Mouse (Mus musculus): ENCODE data around the gene Map3k5. TPM values are rescaled to one million over a fixed set of nuclear protein-coding genes. Genes with fewer than 3 reads are reported as not detected.

Gene Map3k5
- polyA plus RNA-seq, 1 experiment from 2014 or later: 0.65 TPM

DNA sequence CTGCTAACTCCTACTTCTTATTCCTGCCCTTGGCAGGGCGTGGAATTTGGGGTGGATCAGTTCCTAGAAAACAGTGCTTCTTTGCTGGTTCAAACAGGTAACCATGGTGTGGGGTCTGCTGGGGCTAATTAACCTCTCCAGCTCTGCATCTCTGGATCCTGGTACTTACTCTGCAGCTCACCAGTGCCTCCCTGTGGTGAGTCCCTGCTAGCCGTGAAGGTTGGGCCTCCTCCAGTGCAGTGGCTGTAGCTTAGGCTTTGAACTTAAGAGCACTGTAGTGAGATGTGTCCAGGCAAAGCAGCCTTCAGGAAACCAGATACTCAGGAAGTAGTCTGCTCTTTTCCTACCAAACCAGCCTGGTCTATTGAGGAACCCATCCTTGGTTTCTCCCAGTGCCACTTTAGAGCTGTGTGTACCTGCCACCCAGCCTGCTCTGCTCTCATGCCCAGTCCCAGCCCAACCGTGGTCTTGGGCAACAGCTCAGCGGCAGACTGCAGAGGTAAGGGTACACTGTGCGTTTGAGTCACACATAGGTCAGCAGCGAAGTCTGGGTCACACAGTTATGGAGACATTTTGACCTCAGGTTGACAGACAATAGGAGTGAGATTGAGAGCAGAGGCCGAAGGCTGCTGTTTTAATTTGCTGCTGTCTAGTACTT lies 139.1 kb downstream of the Map3k5 start:
- peak; percentile 59; the same call in 1 of the 2 replicates for ATAC-seq (ENCODE audit: low FRiP score)
- no peaks in the 10 kb centered on the region for H3K4me1 ChIP-seq (replicated peaks)
- 66% methylated on average over 7 of the region's 7 CpGs for WGBS
- no peaks in the 10 kb centered on the region for H3K27me3 ChIP-seq
- H3K9me3 ChIP-seq: no peaks in the 10 kb centered on the region
- no peak overlapping the region for H3K4me3 ChIP-seq
- H3K9ac ChIP-seq: no peak overlapping the region
- no peaks in the 10 kb centered on the region for H3K36me3 ChIP-seq
- H3K27ac ChIP-seq: no peak overlapping the region
- no peak overlapping the region for H3K4me2 ChIP-seq

DNA sequence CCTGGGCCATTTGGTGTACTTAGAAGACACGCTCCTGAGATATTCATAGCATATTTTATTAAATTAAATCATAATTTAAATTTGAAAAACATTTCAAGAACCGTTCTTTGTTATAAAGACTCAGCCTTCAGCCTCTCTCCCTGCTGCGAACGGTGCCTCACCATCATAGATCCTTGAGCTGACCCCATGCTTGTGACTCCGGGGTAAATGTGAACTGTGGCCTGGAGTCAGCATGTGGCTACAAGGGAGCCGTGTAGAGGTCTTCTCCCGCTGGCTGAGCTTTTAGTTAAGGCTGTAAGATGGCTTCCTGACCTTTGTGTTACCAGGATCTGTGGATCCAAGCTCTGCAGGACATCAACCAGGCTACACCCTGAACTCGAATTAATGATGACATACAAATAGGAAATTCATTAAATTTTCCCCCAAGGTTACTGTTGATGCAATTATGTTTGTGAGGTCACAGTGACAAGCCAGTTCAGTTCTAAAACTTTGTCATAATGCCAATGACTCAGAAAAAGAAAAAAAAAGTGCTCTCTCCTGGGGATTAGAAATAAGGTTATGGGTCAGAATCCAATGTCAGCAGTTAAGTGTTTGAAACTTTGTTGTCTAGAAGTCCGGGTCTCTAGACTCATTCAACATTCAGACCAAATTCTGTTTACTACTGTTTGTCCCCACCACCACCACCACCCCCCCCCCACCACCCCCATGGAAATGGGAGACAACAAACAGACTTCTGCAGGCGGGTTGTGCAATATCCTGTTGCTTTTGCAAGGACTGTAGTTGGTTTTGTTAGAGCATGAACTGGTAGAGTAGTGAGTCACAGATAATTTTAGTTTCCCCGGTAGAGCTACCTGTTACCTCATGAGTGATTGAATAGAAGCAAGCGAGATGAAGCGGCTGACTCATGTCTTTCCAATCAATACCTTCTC lies 142.5 kb downstream of the Map3k5 start:
- Histone ChIP-seq H3K27ac (no peak overlapping the region), H3K9ac (no peak overlapping the region), H3K36me3 (no peaks in the 10 kb centered on the region), H3K4me1 (replicated peaks) (no peaks in the 10 kb centered on the region), H3K9me3 (no peaks in the 10 kb centered on the region), H3K4me2 (no peak overlapping the region), H3K4me3 (no peak overlapping the region), H3K27me3 (no peaks in the 10 kb centered on the region)
- WGBS: 77% methylated on average over 13 of the region's 13 CpGs
- no peak for ATAC-seq (ENCODE audit: low FRiP score)

DNA sequence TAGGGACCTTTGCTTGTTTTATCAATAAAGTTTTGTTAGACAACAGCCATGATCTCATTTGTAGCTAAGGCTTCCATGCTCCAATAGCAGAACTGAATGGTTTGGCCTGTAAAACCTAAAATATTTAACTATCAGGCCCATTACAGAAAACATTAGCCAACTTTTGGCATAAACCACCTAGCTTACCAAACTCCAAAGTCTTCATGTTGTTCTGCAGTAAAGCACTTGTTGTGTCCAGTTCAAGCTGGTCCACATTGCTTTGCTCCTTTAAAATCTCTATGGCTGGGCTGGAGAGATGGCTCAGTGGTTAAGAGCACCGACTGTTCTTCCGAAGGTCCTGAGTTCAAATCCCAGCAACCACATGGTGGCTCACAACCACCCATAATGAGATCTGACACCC lies 144.1 kb downstream of the Map3k5 start:
- 97% methylated on average over 2 of the region's 2 CpGs for WGBS
- Histone ChIP-seq H3K36me3 (no peaks in the 10 kb centered on the region), H3K27me3 (no peaks in the 10 kb centered on the region), H3K9me3 (no peaks in the 10 kb centered on the region), H3K4me1 (replicated peaks) (no peaks in the 10 kb centered on the region), H3K27ac (no peak overlapping the region), H3K9ac (no peak overlapping the region), H3K4me2 (no peak overlapping the region), H3K4me3 (no peak overlapping the region)
- ATAC-seq (ENCODE audit: low FRiP score): no peak

DNA sequence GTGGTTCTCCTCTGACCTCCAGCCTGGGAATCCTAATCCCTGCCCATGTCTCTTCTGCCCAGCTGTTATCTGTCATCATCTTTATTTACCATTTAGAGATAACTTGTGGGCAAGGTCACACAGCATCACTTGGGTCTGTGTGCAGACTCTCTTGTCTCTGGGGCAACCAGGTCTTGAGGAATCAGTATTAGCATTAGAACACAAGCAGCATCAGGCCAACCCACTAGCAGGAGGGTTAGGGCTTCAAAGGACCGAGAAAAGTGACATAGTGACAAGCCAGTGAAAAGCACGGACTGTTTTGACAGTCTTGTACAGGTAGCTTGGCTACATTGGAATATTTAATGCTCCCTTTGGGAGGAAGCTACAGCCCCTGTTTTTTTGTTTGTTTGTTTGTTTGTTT lies 153.6 kb downstream of the Map3k5 start:
- Histone ChIP-seq H3K36me3 (no peaks in the 10 kb centered on the region), H3K27me3 (no peaks in the 10 kb centered on the region), H3K4me1 (replicated peaks) (no peaks in the 10 kb centered on the region), H3K9ac (no peak overlapping the region), H3K4me2 (no peak overlapping the region), H3K27ac (no peak overlapping the region), H3K4me3 (no peak overlapping the region), H3K9me3 (no peaks in the 10 kb centered on the region)
- no peak for ATAC-seq (ENCODE audit: low FRiP score)
- WGBS: 62% methylated on average over 2 of the region's 2 CpGs

DNA sequence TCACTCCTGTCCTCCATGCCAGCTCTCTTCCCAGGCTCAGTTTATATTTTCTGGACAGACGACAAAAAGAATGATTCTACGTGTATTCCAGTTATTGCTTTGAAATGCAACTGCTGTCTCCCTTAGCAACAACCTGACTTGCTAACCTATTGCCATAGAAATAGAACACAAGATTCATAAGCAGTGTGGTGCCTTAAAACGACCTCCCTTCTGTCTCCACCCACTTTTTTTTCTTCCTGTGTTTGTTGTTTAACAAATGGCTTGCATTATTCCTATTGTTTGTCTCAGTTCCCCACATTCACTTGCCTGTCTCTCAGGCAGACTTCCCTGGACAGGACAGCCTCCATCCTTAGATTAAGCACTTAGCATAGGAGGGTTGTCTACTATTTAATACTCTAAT lies 154.8 kb downstream of the Map3k5 start:
- H3K4me3 ChIP-seq: no peak overlapping the region
- no peaks in the 10 kb centered on the region for H3K4me1 ChIP-seq (replicated peaks)
- 40% methylated on average over 3 of the region's 3 CpGs for WGBS
- H3K4me2 ChIP-seq: no peak overlapping the region
- no peaks in the 10 kb centered on the region for H3K36me3 ChIP-seq
- H3K9ac ChIP-seq: no peak overlapping the region
- no peak for ATAC-seq (ENCODE audit: low FRiP score)
- H3K27ac ChIP-seq: no peak overlapping the region
- no peaks in the 10 kb centered on the region for H3K9me3 ChIP-seq
- no peaks in the 10 kb centered on the region for H3K27me3 ChIP-seq

DNA sequence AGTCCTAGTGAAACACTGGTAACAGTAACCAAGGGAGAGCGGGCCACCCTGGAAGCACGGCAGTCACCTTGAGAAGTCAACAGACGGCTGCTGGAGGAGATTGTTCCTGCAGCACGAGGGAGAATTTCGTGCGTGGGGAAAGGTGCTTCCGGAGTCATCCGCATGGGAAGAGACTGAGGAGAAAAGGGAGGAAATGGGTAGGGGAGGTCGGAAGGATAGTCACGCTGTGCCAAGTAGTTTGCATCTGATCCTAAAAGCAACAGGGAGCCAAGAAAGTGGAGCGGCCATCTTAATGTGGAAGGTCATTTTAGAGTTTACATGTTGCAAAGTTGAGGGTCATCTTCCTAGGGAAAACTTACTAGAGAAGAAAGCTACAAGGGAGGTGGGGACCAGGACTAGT lies 155.9 kb downstream of the Map3k5 start:
- WGBS: 94% methylated on average over 11 of the region's 11 CpGs
- no peak for ATAC-seq (ENCODE audit: low FRiP score)
- no peaks in the 10 kb centered on the region for H3K9me3 ChIP-seq

DNA sequence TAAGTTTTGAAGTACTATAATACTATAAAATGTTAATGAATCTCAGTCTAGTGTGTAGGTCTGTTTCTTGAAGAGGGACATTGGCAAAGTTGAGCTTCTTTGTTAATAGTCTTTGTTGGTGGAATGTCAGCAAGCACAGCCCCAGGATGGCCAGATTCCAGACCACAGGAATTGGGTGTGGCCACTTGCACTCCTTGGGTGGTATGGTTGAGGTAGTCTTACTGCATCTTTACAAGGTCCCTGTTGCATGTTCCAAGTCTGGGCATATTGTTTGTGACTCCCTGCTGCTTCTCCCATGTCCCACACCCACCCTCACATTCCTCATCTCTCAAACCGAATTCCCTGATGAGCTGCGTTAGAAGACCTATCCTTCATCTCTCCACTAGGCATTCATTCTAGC lies 157.1 kb downstream of the Map3k5 start:
- Histone ChIP-seq H3K9me3 (no peaks in the 10 kb centered on the region), H3K4me3 (no peak overlapping the region), H3K4me1 (replicated peaks) (no peaks in the 10 kb centered on the region), H3K27ac (no peak overlapping the region), H3K36me3 (no peaks in the 10 kb centered on the region), H3K27me3 (no peaks in the 10 kb centered on the region), H3K9ac (no peak overlapping the region), H3K4me2 (no peak overlapping the region)
- WGBS: 86% methylated on average over 2 of the region's 2 CpGs
- ATAC-seq (ENCODE audit: low FRiP score): no peak

More for the DNA sequence above, 155.9 kb downstream of the Map3k5 start:
- Histone ChIP-seq H3K36me3 (no peaks in the 10 kb centered on the region), H3K27ac (no peak overlapping the region), H3K4me2 (no peak overlapping the region), H3K4me3 (no peak overlapping the region), H3K27me3 (no peaks in the 10 kb centered on the region), H3K4me1 (replicated peaks) (no peaks in the 10 kb centered on the region), H3K9ac (no peak overlapping the region)

DNA sequence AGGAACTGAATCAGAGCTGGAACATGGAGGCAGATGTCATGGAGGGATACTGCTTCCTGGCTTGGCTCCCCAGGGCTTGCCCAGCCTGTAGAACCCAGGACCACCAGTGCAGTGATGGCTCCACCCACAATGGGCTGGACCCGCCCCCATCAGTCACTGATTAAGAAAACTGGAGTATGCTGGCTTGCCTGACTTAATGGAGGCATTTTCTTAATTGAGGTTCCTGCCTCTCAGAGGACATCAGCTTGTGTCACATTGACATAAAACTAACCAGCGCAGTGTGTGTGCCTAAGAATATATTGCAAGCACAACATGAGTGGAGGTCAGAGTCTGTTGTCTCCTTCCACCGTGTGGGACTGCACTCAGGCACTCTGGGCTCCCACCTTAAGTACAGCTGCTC lies 158.1 kb downstream of the Map3k5 start:
- H3K4me1 ChIP-seq (replicated peaks): no peaks in the 10 kb centered on the region
- H3K27ac ChIP-seq: no peak overlapping the region
- H3K4me2 ChIP-seq: no peak overlapping the region
- H3K36me3 ChIP-seq: no peaks in the 10 kb centered on the region
- no peak overlapping the region for H3K9ac ChIP-seq
- no peaks in the 10 kb centered on the region for H3K27me3 ChIP-seq
- WGBS: 85% methylated on average over 3 of the region's 3 CpGs
- no peaks in the 10 kb centered on the region for H3K9me3 ChIP-seq
- no peak for ATAC-seq (ENCODE audit: low FRiP score)
- no peak overlapping the region for H3K4me3 ChIP-seq

DNA sequence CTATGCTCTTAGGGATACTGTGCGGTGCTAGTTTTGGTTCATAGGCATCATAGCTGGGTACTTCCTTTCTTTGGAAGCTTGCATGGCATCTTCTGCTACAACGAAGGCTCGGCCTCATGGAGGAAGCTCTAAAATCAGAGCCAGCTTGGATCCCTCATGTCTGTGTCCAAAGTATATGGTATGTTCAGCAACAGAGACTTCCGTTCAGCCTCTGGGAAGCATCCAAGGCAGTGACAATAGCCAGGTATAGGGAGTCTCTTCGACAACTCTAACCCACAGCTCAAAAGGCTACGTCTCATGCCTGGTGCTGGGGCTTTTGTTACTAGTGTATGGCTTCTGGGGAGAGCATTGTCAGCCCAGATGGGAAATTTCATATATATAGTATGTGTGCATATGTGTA lies 167.2 kb downstream of the Map3k5 start:
- Histone ChIP-seq H3K4me2 (no peak overlapping the region), H3K36me3 (no peaks in the 10 kb centered on the region), H3K4me1 (replicated peaks) (no peaks in the 10 kb centered on the region), H3K9ac (no peak overlapping the region), H3K27me3 (no peaks in the 10 kb centered on the region), H3K9me3 (no peaks in the 10 kb centered on the region), H3K4me3 (no peak overlapping the region), H3K27ac (no peak overlapping the region)
- no peak for ATAC-seq (ENCODE audit: low FRiP score)
- WGBS: 95% methylated on average over 6 of the region's 6 CpGs

DNA sequence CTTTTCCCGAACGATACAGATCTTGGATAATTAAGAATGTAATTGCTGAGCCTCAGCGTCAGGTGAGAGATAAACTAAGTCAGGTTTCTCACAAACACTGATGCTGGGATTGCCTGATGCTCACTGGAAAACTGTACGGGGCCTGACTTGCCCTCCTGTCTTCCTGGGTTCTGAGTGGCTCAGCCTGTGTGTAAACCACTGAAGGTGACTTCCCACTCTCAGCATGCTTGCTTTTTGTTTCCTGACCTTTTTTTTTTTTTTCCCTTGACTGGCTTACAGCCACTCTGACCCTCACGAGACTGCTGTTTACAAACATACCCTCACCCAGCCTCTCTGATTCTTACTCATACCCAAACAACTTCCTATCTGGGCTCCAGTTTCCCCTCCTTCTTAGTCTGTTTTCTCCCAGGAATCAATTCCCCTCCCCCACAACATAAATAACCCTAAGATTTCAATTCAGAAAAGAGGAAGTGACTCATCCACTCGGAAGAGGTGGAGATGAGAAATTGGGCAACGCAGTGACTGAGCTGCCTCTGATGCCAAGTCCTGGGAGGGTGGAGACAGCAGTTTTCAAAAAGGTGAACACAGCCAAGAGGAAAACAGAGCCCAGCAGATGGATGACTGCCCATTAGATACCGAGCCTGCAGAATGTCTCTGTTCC lies 170.1 kb downstream of the Map3k5 start:
- H3K36me3 ChIP-seq: no peaks in the 10 kb centered on the region
- H3K27me3 ChIP-seq: no peaks in the 10 kb centered on the region
- H3K4me1 ChIP-seq (replicated peaks): no peaks in the 10 kb centered on the region
- no peak overlapping the region for H3K4me3 ChIP-seq
- no peaks in the 10 kb centered on the region for H3K9me3 ChIP-seq
- no peak for ATAC-seq (ENCODE audit: low FRiP score)
- H3K27ac ChIP-seq: no peak overlapping the region
- H3K4me2 ChIP-seq: no peak overlapping the region
- H3K9ac ChIP-seq: no peak overlapping the region
- 80% methylated on average over 8 of the region's 8 CpGs for WGBS

DNA sequence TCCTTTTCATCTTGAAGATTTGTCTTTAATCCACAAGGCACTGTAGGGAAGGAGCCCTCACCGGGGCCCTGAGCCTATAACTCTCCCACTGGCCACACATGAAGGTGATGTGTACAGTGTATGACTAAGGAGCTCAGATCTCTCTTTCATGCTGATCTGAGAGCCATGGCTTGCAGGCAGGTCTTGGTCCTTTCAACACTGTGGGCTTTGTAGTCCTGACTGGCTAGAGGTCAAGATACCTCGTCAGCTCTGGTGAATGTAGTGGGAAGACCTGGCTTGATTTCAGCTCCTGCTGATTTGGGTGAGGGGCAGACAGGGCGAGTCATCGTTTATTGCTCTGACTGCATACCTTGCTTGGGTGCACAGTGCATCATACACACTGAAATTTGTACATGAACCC lies 171.3 kb downstream of the Map3k5 start:
- Histone ChIP-seq H3K27ac (no peak overlapping the region), H3K9ac (no peak overlapping the region), H3K4me1 (replicated peaks) (no peaks in the 10 kb centered on the region), H3K27me3 (no peaks in the 10 kb centered on the region), H3K9me3 (no peaks in the 10 kb centered on the region), H3K36me3 (no peaks in the 10 kb centered on the region), H3K4me3 (no peak overlapping the region), H3K4me2 (no peak overlapping the region)
- 87% methylated on average over 4 of the region's 4 CpGs for WGBS
- ATAC-seq (ENCODE audit: low FRiP score): no peak

DNA sequence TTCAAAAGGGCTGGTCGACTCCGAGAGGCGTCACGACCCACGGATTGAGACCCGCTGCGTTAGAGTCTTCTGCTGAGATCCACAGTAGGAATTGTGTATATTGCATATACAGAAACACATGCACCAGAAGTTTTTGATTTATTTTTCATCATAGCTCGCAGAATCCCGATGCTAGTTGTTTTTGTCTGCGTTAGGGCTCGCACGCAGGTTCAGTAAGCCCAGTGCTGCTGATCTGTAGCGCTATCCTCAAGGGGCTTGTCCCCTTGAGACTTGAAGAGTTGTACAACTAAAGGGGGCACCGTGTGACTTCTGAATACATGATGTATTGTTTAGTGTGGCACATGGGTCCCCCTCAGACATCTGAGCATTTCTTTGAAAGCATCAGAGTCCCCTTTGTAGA lies 172.8 kb downstream of the Map3k5 start:
- Histone ChIP-seq H3K9me3 (no peaks in the 10 kb centered on the region), H3K27me3 (no peaks in the 10 kb centered on the region), H3K27ac (no peak overlapping the region), H3K36me3 (no peaks in the 10 kb centered on the region), H3K4me2 (no peak overlapping the region), H3K4me1 (replicated peaks) (no peaks in the 10 kb centered on the region), H3K9ac (no peak overlapping the region), H3K4me3 (no peak overlapping the region)
- ATAC-seq (ENCODE audit: low FRiP score): no peak
- 92% methylated on average over 14 of the region's 14 CpGs for WGBS

Measured in hindbrain, embryonic 13.5 days (tissue).